Mouse (Mus musculus) CH12.LX (cell line): ENCODE measurements around the gene Hist1h1b.

Experiments used
- CTCF ChIP-seq, 2 experiments: IDR thresholded peaks in 1 of 2; conservative IDR thresholded peaks in 1 of 2; 2 replicates each; pipeline ENCODE4 v1.5.1; 2011 to 2012; ENCODE audit warnings: low read depth in 2 of 2, low read length in 2 of 2, improper control_type of control experiment in 1 of 2, inconsistent platforms in 1 of 2, mild to moderate bottlenecking in 1 of 2, moderate library complexity in 1 of 2
- IRF4 ChIP-seq: IDR thresholded peaks from 2 replicates; pipeline ENCODE4 v1.6.1; 2014; ENCODE audit warnings: low read depth, mild to moderate bottlenecking, inconsistent platforms, low read length, improper control_type of control experiment
- MAX ChIP-seq: IDR thresholded peaks from 2 replicates; pipeline ENCODE4 v1.6.1; 2011; ENCODE audit warnings: low read length, improper control_type of control experiment
- MXI1 ChIP-seq: IDR thresholded peaks from 2 replicates; pipeline ENCODE4 v1.6.1; 2011; ENCODE audit warnings: mild to moderate bottlenecking, low read depth, low read length, improper control_type of control experiment
- POLR2A ChIP-seq: IDR thresholded peaks from 2 replicates; pipeline ENCODE4 v1.6.1; 2011; ENCODE audit warnings: low read depth, mild to moderate bottlenecking, improper control_type of control experiment, low read length

DNA sequence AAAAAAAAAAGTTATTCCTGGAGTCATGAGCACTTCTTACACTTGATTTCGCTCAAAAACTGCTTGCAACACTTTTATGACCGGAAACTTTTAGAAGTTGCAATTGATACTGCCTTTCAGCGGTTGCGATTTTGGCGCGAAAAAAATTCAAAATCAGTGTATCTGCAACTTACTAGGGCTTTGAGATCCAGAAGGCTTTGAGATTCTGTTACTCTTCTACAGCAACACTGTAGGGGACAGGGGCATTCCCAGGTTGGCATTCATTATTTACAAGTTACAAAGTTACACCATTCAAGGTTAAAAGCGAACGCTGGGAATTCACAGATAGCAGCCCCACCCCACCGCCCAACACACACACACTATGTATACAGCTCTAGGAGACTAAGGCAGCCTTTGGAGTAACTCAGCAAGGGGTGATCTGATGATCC lies 3.3 kb upstream of the Hist1h1b start:
- TF ChIP-seq MXI1 (no peak), POLR2A (no peak), IRF4 (peak; percentile 34; the same call in 1 of the 2 replicates), MAX (no peak), CTCF (conservative IDR thresholded peaks at IDR 0.05 in 1 of 2, IDR thresholded peaks at IDR 0.05 in 1 of 2; ENCODE audit: low read depth in 2 of 2, low read length in 2 of 2) (no peak)
